Comparison of ENCODE assay signal across 26 mouse cellular contexts in genomic region chr15:92629172-92629571, GRCm38 (mm10).
A peak's percentile ranks its signal among the peaks of the same experiment; 100 is the strongest.
DNase-seq lines count a peak whose midpoint lies in the region; ATAC-seq and TF ChIP-seq lines count a peak whose summit lies in the region.
"Had no signal": no experiment of that assay in that cellular context is flagged by ENCODE, and none has a peak within 500 bp of the region (broad histone marks: within the 10 kb centered on the region; RNA-seq: fewer than 3 reads in every experiment).

No protein-coding gene starts in this region.

- TF ChIP-seq POLR2A in lung, adult 2 months (IDR thresholded peaks at IDR 0.05; ENCODE audit: borderline replicate concordance, extremely low read depth, low read depth, low read length): no peak

- no peak for DNase-seq in heart, adult 9 months (ENCODE audit: low spot score in 2 of 2)
- DNase-seq in heart, postnatal 0 days (ENCODE audit: low spot score): peak; percentile 65
- DNase-seq in heart, postnatal 10 days: no peak
- DNase-seq in lung, embryonic 14.5 days: peak; percentile 7
- no peak for DNase-seq in lung, adult 2 months
- no peak for DNase-seq in neural tube, embryonic 10.5 days (ENCODE audit: extremely low spot score, low spot score)
- DNase-seq: adrenal gland, postnatal 10 days; cerebellum, adult 11 months; cerebellum, adult 9-10 months; cerebellum, postnatal 36 days; gastrocnemius, postnatal 10 days; kidney, adult 9 months; kidney, postnatal 10 days; layer of hippocampus, postnatal 36 days; left cerebral cortex, postnatal 4 days; lung, adult 18-20 months; lung, postnatal 14 days; thymus, adult 2 months; thymus, postnatal 36 days had no signal

- ATAC-seq in heart, embryonic 12.5 days (ENCODE audit: insufficient number of reproducible peaks, low FRiP score): peak; percentile 78
- peak; percentile 59 for ATAC-seq in heart, postnatal 0 days (ENCODE audit: insufficient read depth, low read depth)
- ATAC-seq in lung, embryonic 14.5 days (ENCODE audit: insufficient read depth): no peak
- ATAC-seq in neural tube, embryonic 13.5 days (ENCODE audit: low read depth): no peak
- ATAC-seq: forebrain, embryonic 13.5 days; intestine, postnatal 0 days; liver, embryonic 12.5 days; Patski had no signal

- TF ChIP-seq CTCF in heart, postnatal 0 days (IDR thresholded peaks at IDR 0.05; ENCODE audit: low read depth): no peak
- no peak for TF ChIP-seq CTCF in lung, embryonic 14.5 days (IDR thresholded peaks at IDR 0.05; ENCODE audit: low read depth)
- TF ChIP-seq CTCF in lung, adult 2 months (IDR thresholded peaks at IDR 0.05; ENCODE audit: insufficient read depth, low read length): no peak

- no peak overlapping the region for H3K4me3 ChIP-seq in heart, embryonic 12.5 days
- H3K4me3 ChIP-seq in heart, postnatal 0 days (ENCODE audit: low read depth, low read length): no peak overlapping the region
- H3K4me3 ChIP-seq in lung, embryonic 14.5 days (ENCODE audit: low read depth, low read length): no peak overlapping the region
- H3K4me3 ChIP-seq in lung, adult 2 months (replicated peaks; ENCODE audit: extremely low read depth, low read depth, low read length): no peak overlapping the region
- H3K4me3 ChIP-seq in neural tube, embryonic 13.5 days: no peak overlapping the region
- H3K4me3 ChIP-seq: forebrain, embryonic 13.5 days; liver, embryonic 12.5 days; myocyte had no signal

- H3K4me2 ChIP-seq in heart, embryonic 12.5 days: no peak overlapping the region
- no peak overlapping the region for H3K4me2 ChIP-seq in heart, postnatal 0 days (ENCODE audit: low read depth, low read length)
- H3K4me2 ChIP-seq in lung, embryonic 14.5 days: no peak overlapping the region
- H3K4me2 ChIP-seq in neural tube, embryonic 13.5 days: no peak overlapping the region
- H3K4me2 ChIP-seq: forebrain, embryonic 13.5 days; liver, embryonic 12.5 days had no signal

- intact Hi-C loops in heart, postnatal 10 days (cut with DNase I): no loop called here

- no peaks in the 10 kb centered on the region for H3K27me3 ChIP-seq in heart, embryonic 12.5 days (replicated peaks)
- no peaks in the 10 kb centered on the region for H3K27me3 ChIP-seq in heart, postnatal 0 days (ENCODE audit: control insufficient read depth, insufficient read depth, low read length)
- H3K27me3 ChIP-seq in lung, embryonic 14.5 days (ENCODE audit: insufficient read depth, low read length): no peaks in the 10 kb centered on the region
- no peaks in the 10 kb centered on the region; the same call in 1 of the 2 replicates for H3K27me3 ChIP-seq in neural tube, embryonic 13.5 days
- H3K27me3 ChIP-seq: forebrain, embryonic 13.5 days; liver, embryonic 12.5 days; Patski had no signal

- H3K9ac ChIP-seq in heart, embryonic 12.5 days: no peak overlapping the region
- no peak overlapping the region for H3K9ac ChIP-seq in heart, postnatal 0 days (replicated peaks; ENCODE audit: low read depth, low read length)
- no peak overlapping the region for H3K9ac ChIP-seq in lung, embryonic 14.5 days
- no peak overlapping the region for H3K9ac ChIP-seq in neural tube, embryonic 13.5 days
- H3K9ac ChIP-seq: forebrain, embryonic 13.5 days; liver, embryonic 12.5 days had no signal

- H3K4me1 ChIP-seq in heart, embryonic 12.5 days (replicated peaks): peaks cover 20% of the 10 kb centered on the region
- peaks cover 19% of the 10 kb centered on the region for H3K4me1 ChIP-seq in heart, postnatal 0 days (ENCODE audit: control insufficient read depth, insufficient read depth)
- 0 out of 2 replicates have a peak, but pooled peaks cover 5% of the 10 kb centered on the region for H3K4me1 ChIP-seq in lung, embryonic 14.5 days (ENCODE audit: insufficient read depth)
- H3K4me1 ChIP-seq in lung, adult 2 months (ENCODE audit: control insufficient read depth, insufficient read depth, low read length): no peaks in the 10 kb centered on the region
- peaks cover 24% of the 10 kb centered on the region for H3K4me1 ChIP-seq in neural tube, embryonic 13.5 days (replicated peaks)
- H3K4me1 ChIP-seq: liver, embryonic 12.5 days had no signal

- no peaks in the 10 kb centered on the region for H3K36me3 ChIP-seq in heart, embryonic 12.5 days
- no peaks in the 10 kb centered on the region for H3K36me3 ChIP-seq in heart, postnatal 0 days (replicated peaks; ENCODE audit: control insufficient read depth, insufficient read depth, low read length)
- H3K36me3 ChIP-seq in lung, embryonic 14.5 days (ENCODE audit: insufficient read depth): no peaks in the 10 kb centered on the region
- H3K36me3 ChIP-seq in neural tube, embryonic 13.5 days: no peaks in the 10 kb centered on the region
- H3K36me3 ChIP-seq: liver, embryonic 12.5 days had no signal

- 0 out of 2 replicates have a peak overlapping the region, but pooled peaks have one; percentile 2 for H3K27ac ChIP-seq in heart, embryonic 12.5 days (ENCODE audit: poor library complexity, severe bottlenecking)
- H3K27ac ChIP-seq in heart, postnatal 0 days (ENCODE audit: low read depth): no peak overlapping the region
- no peak overlapping the region for H3K27ac ChIP-seq in lung, embryonic 14.5 days (ENCODE audit: low read depth)
- 0 out of 2 replicates have a peak overlapping the region, but pooled peaks have one; percentile 28 for H3K27ac ChIP-seq in neural tube, embryonic 13.5 days (replicated peaks)
- H3K27ac ChIP-seq: forebrain, embryonic 13.5 days; liver, embryonic 12.5 days had no signal

- H3K9me3 ChIP-seq in heart, embryonic 12.5 days (replicated peaks): no peaks in the 10 kb centered on the region
- no peaks in the 10 kb centered on the region for H3K9me3 ChIP-seq in heart, postnatal 0 days (replicated peaks; ENCODE audit: control insufficient read depth, low read length)
- no peaks in the 10 kb centered on the region for H3K9me3 ChIP-seq in lung, embryonic 14.5 days (ENCODE audit: low read depth, low read length)
- H3K9me3 ChIP-seq in neural tube, embryonic 13.5 days: no peaks in the 10 kb centered on the region
- H3K9me3 ChIP-seq: forebrain, embryonic 13.5 days; liver, embryonic 12.5 days had no signal

- 0% methylated on average over 2 of the region's 2 CpGs for WGBS in heart, embryonic 12.5 days
- 2% methylated on average over 2 of the region's 2 CpGs for WGBS in heart, postnatal 0 days
- 12% methylated on average over 2 of the region's 2 CpGs for WGBS in lung, embryonic 14.5 days
- 10% methylated on average over 2 of the region's 2 CpGs for WGBS in lung, adult 2 months
- WGBS in neural tube, embryonic 13.5 days: 31% methylated on average over 2 of the region's 2 CpGs

- TF ChIP-seq EP300 in heart, postnatal 0 days (IDR thresholded peaks at IDR 0.05; ENCODE audit: low read depth): no peak

Comparison
In these comparisons a context has a peak if more than half of its experiments do, and no peak if none do; other contexts are left out.
1. H3K27ac ChIP-seq: peak in heart, embryonic 12.5 days (single experiment) and neural tube, embryonic 13.5 days (single experiment); none in heart, postnatal 0 days (single experiment) and lung, embryonic 14.5 days (single experiment).
2. DNase-seq: peak in heart, postnatal 0 days (single experiment) and lung, embryonic 14.5 days (single experiment); none in heart, adult 9 months (0 of 2), heart, postnatal 10 days (0 of 2), lung, adult 2 months (single experiment) and neural tube, embryonic 10.5 days (single experiment).
3. ATAC-seq: peak in heart, embryonic 12.5 days (single experiment) and heart, postnatal 0 days (single experiment); none in lung, embryonic 14.5 days (single experiment) and neural tube, embryonic 13.5 days (single experiment).